Mouse (Mus musculus) midbrain, postnatal 0 days (tissue): ENCODE results near the gene Mcm3. TPM values are rescaled to one million over a fixed set of nuclear protein-coding genes. Genes with fewer than 3 reads are reported as not detected.
"Not testable (repeated sequence)": the region's sequence is repeated elsewhere in the genome, so short reads cannot be mapped to it uniquely, and the experiment has no call there.

ENCODE experiments used
- ATAC-seq: fragments of 200-750 bp; cut with Nextera tagmentation; 2 replicates; pipeline ENCODE4 v1.8.0; 2017; ENCODE audit warnings: moderate number of reproducible peaks, mild to moderate bottlenecking, moderate TSS enrichment, moderate library complexity; ENCODE audit not compliant: low FRiP score
- DNase-seq: peaks from one replicate; pipeline ENCODE4 v3.0.0-alpha.2; 2015; ENCODE audit warnings: low spot score
- H3K27ac ChIP-seq: fragments of 300-500 bp; sonication (generic); 2 replicates; pipeline ENCODE4 v1.5.1; 2014; ENCODE audit warnings: low read depth, mild to moderate bottlenecking, low read length, mixed read lengths
- H3K27me3 ChIP-seq: fragments of 300-500 bp; sonication (generic); 2 replicates; pipeline ENCODE4 v1.6.1; 2014; ENCODE audit warnings: low read length, control low read depth, mixed read lengths; ENCODE audit not compliant: insufficient read depth
- H3K36me3 ChIP-seq: fragments of 300-500 bp; sonication (generic); 2 replicates; pipeline ENCODE4 v1.6.1; 2014; ENCODE audit warnings: low read length, control low read depth, mixed read lengths; ENCODE audit not compliant: insufficient read depth
- H3K4me1 ChIP-seq: fragments of 300-500 bp; sonication (generic); 2 replicates; pipeline ENCODE4 v1.6.1; 2014; ENCODE audit warnings: mild to moderate bottlenecking, control low read depth, antibody characterized with exemption, low read length, mixed read lengths; ENCODE audit not compliant: insufficient read depth
- H3K4me2 ChIP-seq: fragments of 300-500 bp; sonication (generic); 2 replicates; pipeline ENCODE4 v1.6.1; 2014; ENCODE audit warnings: low read depth, mild to moderate bottlenecking, low read length, mixed read lengths; ENCODE audit not compliant: poor library complexity, severe bottlenecking
- H3K4me3 ChIP-seq: fragments of 300-500 bp; sonication (generic); 2 replicates; pipeline ENCODE4 v1.5.1; 2014; ENCODE audit warnings: low read depth, mild to moderate bottlenecking, low read length, moderate library complexity
- H3K9ac ChIP-seq: fragments of 300-500 bp; sonication (generic); replicated peaks from 2 replicates; pipeline ENCODE4 v1.6.1; 2014; ENCODE audit warnings: mild to moderate bottlenecking, low read length, moderate library complexity, mixed read lengths; ENCODE audit not compliant: poor library complexity, severe bottlenecking
- H3K9me3 ChIP-seq: fragments of 300-500 bp; sonication (generic); 2 replicates; pipeline ENCODE4 v1.6.1; 2016; ENCODE audit warnings: low read length, control low read depth
- CTCF ChIP-seq: IDR thresholded peaks from 2 replicates; pipeline ENCODE4 v1.5.1; 2016; ENCODE audit warnings: antibody characterized with exemption, mild to moderate bottlenecking
- whole genome bisulfite sequencing: fragments of 180-500 bp; shearing (Covaris S2); extraction: QIAGEN DNeasy Blood & Tissue Kit; methylation state at CpG from one replicate; pipeline ENCODE4 v1.1.7; 2014; 5-methylcytosine and 5-hydroxymethylcytosine counted together
- polyA plus RNA-seq: library from polyadenylated mRNA; unstranded; fragments of >200 nt; fragmentation: Nextera tagmentation; extraction: Ambion mirVana; gene quantifications from 2 replicates; pipeline ENCODE4 v1.2.1, GENCODE M21; 2015
- total RNA-seq: library from RNA; depleted of rRNA; stranded (reverse); fragments of >200 nt; gene quantifications from 2 replicates; pipeline ENCODE4 v1.2.3, GENCODE M21; 2014

Gene Mcm3
- total and polyA plus RNA-seq, 2 experiments from 2014 or later, result 6.3 to 10.1 TPM

- H3K4me2 ChIP-seq, result no peak overlapping the region
- no peaks in the 10 kb centered on the region for H3K4me1 ChIP-seq
- no peak overlapping the region for H3K27ac ChIP-seq
- DNase-seq (no peak), ATAC-seq (no peak)
- no peaks in the 10 kb centered on the region for H3K27me3 ChIP-seq
- 95% methylated on average over 4 of the region's 4 CpGs for WGBS
- H3K9me3 ChIP-seq, result no peaks in the 10 kb centered on the region
- no peak for TF ChIP-seq CTCF
- no peaks in the 10 kb centered on the region for H3K36me3 ChIP-seq
- H3K9ac ChIP-seq, result no peak overlapping the region
- H3K4me3 ChIP-seq, result no peak overlapping the region
Measured at GRCm38 (mm10) chr1:20794760-20795159, 25.4 kb downstream of the Mcm3 start.

- Histone ChIP-seq H3K9me3 (no peaks in the 10 kb centered on the region), H3K27me3 (no peaks in the 10 kb centered on the region), H3K27ac (no peak overlapping the region), H3K4me1 (no peaks in the 10 kb centered on the region), H3K4me2 (no peak overlapping the region), H3K4me3 (no peak overlapping the region), H3K9ac (no peak overlapping the region), H3K36me3 (no peaks in the 10 kb centered on the region)
- 77% methylated on average over 7 of the region's 7 CpGs for WGBS
- ATAC-seq, result no peak
- no peak for DNase-seq
- TF ChIP-seq CTCF, result no peak
Measured at GRCm38 (mm10) chr1:20791414-20791813, 28.7 kb downstream of the Mcm3 start.

- 92% methylated on average over 1 of the region's 1 CpGs for WGBS
- not testable (repeated sequence) for H3K27ac ChIP-seq, H3K4me2 ChIP-seq, H3K36me3 ChIP-seq, ATAC-seq, DNase-seq, H3K27me3 ChIP-seq, H3K9ac ChIP-seq, H3K4me3 ChIP-seq, H3K4me1 ChIP-seq, H3K9me3 ChIP-seq
Measured at GRCm38 (mm10) chr1:20790517-20790916, 29.6 kb downstream of the Mcm3 start, which contains the start of gene Il17f. Gene Il17f (minus strand): TSS chr1:20790617.

- H3K4me3 ChIP-seq, result no peak overlapping the region
- TF ChIP-seq CTCF, result no peak
- no peaks in the 10 kb centered on the region for H3K9me3 ChIP-seq
- WGBS, result 57% methylated on average over 10 of the region's 10 CpGs
- H3K9ac ChIP-seq, result no peak overlapping the region
- H3K4me2 ChIP-seq, result no peak overlapping the region
- H3K27ac ChIP-seq, result no peak overlapping the region
- DNase-seq (no peak), ATAC-seq (no peak)
- no peaks in the 10 kb centered on the region for H3K36me3 ChIP-seq
- H3K27me3 ChIP-seq, result no peaks in the 10 kb centered on the region
- no peaks in the 10 kb centered on the region for H3K4me1 ChIP-seq
Measured at GRCm38 (mm10) chr1:20788419-20788818, 31.7 kb downstream of the Mcm3 start.

DNA sequence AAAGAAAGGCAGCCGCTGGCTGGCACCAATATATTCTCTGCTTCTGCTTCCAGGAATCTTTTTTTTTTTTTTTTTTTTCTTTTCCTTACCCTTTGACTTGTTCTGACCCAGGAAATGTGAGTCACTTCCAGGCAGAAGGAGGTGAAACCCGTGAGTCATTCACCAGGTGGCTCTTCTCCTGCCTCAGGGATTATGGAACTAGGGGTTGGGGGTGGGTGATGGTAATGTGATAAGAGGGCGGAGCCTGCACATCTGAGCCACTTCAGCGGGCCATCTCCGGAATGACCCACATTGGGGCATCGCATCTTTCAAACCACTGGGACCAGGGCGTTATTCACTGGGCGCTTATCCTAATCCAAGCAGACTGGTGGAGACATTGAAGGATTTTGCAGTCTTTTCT is 33.1 kb downstream of the Mcm3 start:
- no peak for TF ChIP-seq CTCF
- ATAC-seq, result no peak
- WGBS, result 52% methylated on average over 8 of the region's 8 CpGs
- H3K27me3 ChIP-seq, result no peaks in the 10 kb centered on the region
- H3K36me3 ChIP-seq, result no peaks in the 10 kb centered on the region
- no peak overlapping the region for H3K27ac ChIP-seq
- no peak overlapping the region for H3K4me3 ChIP-seq
- no peak overlapping the region for H3K4me2 ChIP-seq
- DNase-seq, result no peak
- H3K9ac ChIP-seq, result no peak overlapping the region
- no peaks in the 10 kb centered on the region for H3K4me1 ChIP-seq
- H3K9me3 ChIP-seq, result no peaks in the 10 kb centered on the region

DNA sequence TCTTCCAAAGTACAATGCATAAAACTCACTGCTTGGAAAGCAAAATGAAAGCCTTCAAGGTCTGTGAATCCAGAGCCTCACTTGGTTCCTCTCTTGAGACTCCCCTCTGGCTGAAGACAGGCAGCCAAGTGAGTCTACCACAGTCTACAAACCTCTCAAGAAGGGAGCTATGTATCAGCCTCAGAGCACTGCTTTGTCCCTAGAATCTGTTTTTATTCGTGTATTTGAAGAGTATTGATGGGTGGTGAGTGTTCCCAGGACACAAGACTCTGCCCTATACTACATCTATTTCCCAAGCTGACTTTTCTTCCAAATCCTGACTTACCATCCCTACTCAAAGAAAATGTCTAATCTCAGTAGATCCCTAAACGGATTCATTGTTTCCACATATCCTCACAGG is 41.7 kb downstream of the Mcm3 start:
- H3K36me3 ChIP-seq, result no peaks in the 10 kb centered on the region
- 80% methylated on average over 2 of the region's 2 CpGs for WGBS
- no peak overlapping the region for H3K4me2 ChIP-seq
- H3K4me3 ChIP-seq, result no peak overlapping the region
- H3K9ac ChIP-seq, result no peak overlapping the region
- no peak for DNase-seq
- TF ChIP-seq CTCF, result no peak
- H3K27me3 ChIP-seq, result no peaks in the 10 kb centered on the region
- no peaks in the 10 kb centered on the region for H3K4me1 ChIP-seq
- ATAC-seq, result no peak
- no peaks in the 10 kb centered on the region for H3K9me3 ChIP-seq
- no peak overlapping the region for H3K27ac ChIP-seq

- 84% methylated on average over 4 of the region's 4 CpGs for WGBS
Measured at GRCm38 (mm10) chr1:20774026-20774730, 45.9 kb downstream of the Mcm3 start.

More at GRCm38 (mm10) chr1:20774026-20774730, 45.9 kb downstream of the Mcm3 start:
- H3K4me2 ChIP-seq, ATAC-seq, H3K9me3 ChIP-seq, H3K9ac ChIP-seq, H3K4me1 ChIP-seq, H3K4me3 ChIP-seq, H3K36me3 ChIP-seq, H3K27ac ChIP-seq, DNase-seq, H3K27me3 ChIP-seq: not testable (repeated sequence)
